Mouse (Mus musculus) embryonic stem cell, embryonic (primary cell): Measurements from ENCODE around the gene Kat7.

ENCODE experiments used
- CTCF ChIA-PET, 4 experiments: fragments of 300-600 bp in 2 of 4; fragments of 350-600 bp in 2 of 4; sonication (Branson Sonifier 250); formaldehyde crosslinking; loops; one replicate each; lab custom pipeline; 2022; ENCODE audit warnings: inconsistent platforms in 2 of 4; lab: Charles Lee
- POLR2A ChIA-PET, 4 experiments: fragments of 300-600 bp in 2 of 4; fragments of 350-600 bp in 2 of 4; sonication (Branson Sonifier 250); formaldehyde crosslinking; loops; one replicate each; lab custom pipeline; 2022; ENCODE audit warnings: antibody characterized with exemption in 4 of 4, inconsistent platforms in 1 of 4; lab: Charles Lee

Kat7 gene

DNA sequence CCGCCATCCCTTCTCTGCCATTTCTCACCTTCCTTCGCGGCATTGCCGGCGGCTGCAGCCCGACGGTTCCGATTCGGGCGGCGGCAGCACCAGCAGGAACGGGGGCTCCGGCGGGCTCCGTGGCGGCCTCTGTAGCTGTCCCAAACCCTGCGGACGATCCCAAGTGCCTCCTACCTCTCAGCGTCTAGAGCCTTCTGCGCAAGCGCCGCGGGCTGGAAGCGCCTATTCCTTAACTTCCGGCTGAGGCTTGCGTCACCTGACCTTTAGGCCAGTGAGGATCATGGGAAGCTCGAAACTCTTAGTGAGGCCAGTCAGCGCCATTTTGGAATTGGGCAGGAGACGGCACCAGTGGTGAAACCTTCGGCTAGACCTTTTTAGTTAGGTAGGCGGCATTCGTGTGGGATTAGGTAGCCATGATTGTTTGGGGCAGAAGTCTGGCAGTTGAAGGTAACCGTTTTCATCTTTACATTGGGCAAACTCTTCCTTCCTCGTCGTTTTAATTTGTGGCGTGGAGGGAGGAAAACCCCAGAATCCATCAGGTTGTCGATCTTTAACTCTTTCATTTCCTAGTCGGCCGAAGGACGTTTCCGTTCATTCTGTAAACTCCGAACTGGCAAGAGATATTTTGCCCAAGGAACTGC lies at the start of gene Kat7:
Gene Kat7, minus strand, starts transcription at position 240 of the 641 bp plus-strand sequence.
- CTCF ChIA-PET, result interaction anchor here (0.5 to 4.0 kb wide), 15 partner anchors 10 to 277 kb away, joined by 3 to 11 read pairs (median 4); partner anchors contain the start of genes Ngfr (in 1 of the 4) and Slc35b1 (in 1 of the 4)

DNA sequence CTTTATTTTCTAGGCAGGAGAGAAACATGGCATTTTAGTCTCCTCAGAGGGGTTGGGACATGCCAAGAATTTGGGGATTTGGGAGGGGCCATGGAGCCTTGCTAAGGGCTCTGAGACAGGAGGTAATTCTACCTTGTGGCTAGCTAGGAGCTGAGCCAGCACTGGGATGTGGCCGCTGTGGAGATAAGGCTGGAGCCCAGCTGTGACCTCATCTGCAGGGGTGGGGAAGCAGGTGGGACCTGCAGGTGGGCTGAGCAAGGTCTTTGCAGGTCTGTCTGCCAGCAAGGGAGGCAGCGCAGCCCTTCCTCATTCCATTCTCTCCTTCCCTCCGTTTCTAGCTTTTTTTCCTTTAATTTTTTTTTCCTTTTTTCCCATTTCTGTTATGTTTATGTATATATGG lies 48.2 kb upstream of the Kat7 start:
- CTCF ChIA-PET, result interaction anchor here in 1 of 4 experiments (0.6 kb wide), 1 partner anchor 293 kb away, joined by 3 read pairs; no protein-coding TSS in a partner anchor
- POLR2A ChIA-PET, result interaction anchor here in 3 of 4 experiments (0.6 to 2.4 kb wide), 5 partner anchors 12 to 48 kb away, joined by 3 to 8 read pairs (median 3); partner anchors contain the start of gene Kat7 (in 1 of the 3)

More for the DNA sequence above, at the start of gene Kat7:
- POLR2A ChIA-PET, result interaction anchor here (0.6 to 14.1 kb wide), 116 partner anchors 7 to 1135 kb away, joined by 3 to 401 read pairs (median 5); partner anchors contain the start of genes Slc35b1 (in 4 of the 4), Fam117a (in 3 of the 4), Spop (in 3 of the 4) and Nxph3 (in 2 of the 4)

DNA sequence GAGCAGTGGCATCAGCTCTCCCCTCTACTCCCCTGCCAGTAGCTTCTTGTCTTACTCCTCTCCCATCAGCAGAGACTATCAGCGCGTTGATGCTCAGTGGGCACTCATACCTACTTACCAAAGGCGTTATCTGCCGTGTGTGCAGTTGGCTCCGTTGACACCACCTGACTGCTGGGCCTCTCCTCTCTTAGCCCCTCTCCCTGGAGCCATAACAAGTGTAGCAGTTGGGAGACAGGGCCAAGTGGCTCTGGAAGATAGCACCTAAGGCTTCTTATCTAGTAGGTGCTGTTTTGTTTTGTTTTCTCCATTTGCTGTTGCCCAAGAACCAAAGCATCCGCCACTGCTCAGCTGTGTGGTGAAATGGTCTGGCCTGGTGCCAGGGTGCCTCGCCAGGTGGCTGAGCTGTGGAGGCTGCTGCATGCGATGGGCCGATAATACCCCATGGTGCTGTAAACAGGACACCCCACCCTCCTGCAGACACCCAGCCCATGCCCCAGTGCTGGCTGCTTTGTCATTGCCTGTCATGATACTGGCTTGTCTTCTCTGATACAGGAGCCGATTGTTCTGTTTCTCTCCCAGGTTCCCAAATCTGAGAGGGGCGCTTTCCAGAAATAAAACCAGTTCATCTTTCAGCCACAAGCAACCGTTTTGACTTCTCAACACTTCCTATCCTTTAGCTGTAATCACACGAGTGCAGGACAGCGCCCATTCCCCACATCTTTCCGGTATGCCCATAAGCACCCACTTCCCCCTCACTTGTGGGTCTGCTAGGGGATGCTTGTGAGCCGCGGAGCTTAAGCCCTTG lies 46.6 kb upstream of the Kat7 start:
- ChIA-PET CTCF (interaction anchor here in 2 of 4 experiments (0.5 to 1.4 kb wide), 4 partner anchors 10 to 99 kb away, joined by 3 to 5 read pairs (median 4); partner anchors contain the start of gene Slc35b1 (in 1 of the 2)), POLR2A (interaction anchor here in 3 of 4 experiments (0.7 to 3.1 kb wide), 11 partner anchors 8 to 58 kb away, joined by 3 to 13 read pairs (median 5); partner anchors contain the start of genes Kat7 (in 2 of the 3), Slc35b1 (in 1 of the 3) and Spop (in 1 of the 3))

DNA sequence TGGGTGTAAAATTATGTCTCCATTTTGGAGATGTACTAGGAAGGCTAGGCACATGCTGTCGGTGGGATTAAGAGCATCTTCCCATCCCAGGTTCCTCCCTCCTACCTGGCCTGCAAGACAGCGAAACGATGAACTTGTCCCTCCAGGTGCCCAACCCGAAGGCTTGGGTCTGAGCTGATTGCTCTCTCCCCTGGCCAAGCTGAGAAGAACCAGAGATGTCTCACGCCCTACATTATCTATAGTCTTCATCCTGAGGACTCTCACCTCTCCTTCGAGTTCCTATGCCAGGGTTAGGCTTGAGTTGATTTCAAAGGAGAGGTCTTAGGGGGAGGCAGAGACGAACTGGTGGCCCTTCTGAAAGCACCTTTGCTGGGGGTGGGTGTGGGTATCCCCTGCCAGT lies 46.0 kb upstream of the Kat7 start:
- POLR2A ChIA-PET, result interaction anchor here in 3 of 4 experiments (0.7 to 3.1 kb wide), 11 partner anchors 11 to 58 kb away, joined by 3 to 22 read pairs (median 5); partner anchors contain the start of genes Kat7 (in 1 of the 3), Slc35b1 (in 1 of the 3) and Spop (in 1 of the 3)
- CTCF ChIA-PET, result interaction anchor here in 2 of 4 experiments (0.5 to 1.8 kb wide), 6 partner anchors 9 to 98 kb away, joined by 3 to 5 read pairs (median 4); partner anchors contain the start of gene Slc35b1 (in 1 of the 2)

DNA sequence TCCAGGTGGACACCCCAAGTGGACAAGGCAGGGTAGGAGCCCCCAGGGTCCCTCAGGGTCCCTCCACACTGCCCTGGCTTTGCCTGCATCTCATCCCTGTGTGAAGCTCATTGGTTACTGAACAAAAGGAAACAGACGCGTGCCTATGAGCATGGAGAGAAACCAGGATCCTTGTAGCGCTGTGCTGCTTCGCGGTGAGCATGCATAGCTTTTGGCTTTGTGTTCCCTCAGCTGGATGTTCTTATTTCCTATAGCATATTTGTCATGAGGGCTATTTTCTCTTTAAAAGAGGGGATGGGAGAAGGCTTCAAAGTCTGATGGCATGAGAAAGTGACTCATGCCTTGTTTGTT lies 45.6 kb upstream of the Kat7 start:
- CTCF ChIA-PET, result interaction anchor here in 2 of 4 experiments (0.8 to 1.8 kb wide), 6 partner anchors 9 to 98 kb away, joined by 3 to 5 read pairs (median 4); partner anchors contain the start of gene Slc35b1 (in 1 of the 2)
- POLR2A ChIA-PET, result interaction anchor here in 3 of 4 experiments (0.6 to 3.1 kb wide), 12 partner anchors 11 to 1380 kb away, joined by 3 to 22 read pairs (median 6); partner anchors contain the start of genes Slc35b1 (in 2 of the 3) and Kat7 (in 1 of the 3)

DNA sequence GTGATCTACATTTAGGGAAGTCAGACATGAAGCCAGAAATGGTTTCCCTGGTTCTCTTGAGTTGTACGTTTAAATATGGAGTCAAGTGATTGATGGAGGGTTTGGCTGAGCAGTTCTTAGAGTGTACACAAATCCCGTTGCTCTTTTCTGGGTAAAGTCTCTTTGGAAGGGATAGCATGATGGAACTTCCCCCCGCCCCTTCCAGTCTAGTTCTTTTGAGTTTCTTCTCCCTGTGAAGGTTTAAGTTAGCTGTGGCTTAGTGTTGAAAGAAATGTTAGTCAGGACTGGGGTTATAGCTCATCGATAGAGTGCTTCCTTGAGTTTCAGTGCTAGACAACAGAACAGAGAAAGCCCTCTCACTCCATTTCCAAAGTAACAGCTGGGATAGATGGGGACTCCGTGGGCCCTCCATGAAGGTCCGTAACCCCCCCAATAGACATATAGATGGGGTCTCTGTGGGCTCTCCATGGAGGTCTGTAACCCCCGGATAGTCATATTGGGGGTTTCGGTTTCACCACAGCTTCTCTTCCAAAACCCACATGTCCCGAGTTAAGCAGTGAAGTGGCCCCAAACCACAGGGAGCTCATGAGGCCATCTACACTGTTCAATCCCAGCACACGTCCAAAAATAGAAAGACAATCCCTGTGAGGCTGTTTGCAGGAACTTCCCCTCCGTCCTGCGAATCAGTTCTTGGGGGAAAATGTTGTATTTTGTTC lies 45.1 kb upstream of the Kat7 start:
- CTCF ChIA-PET, result interaction anchor here in 2 of 4 experiments (0.6 to 1.8 kb wide), 5 partner anchors 8 to 97 kb away, joined by 3 to 5 read pairs (median 5); no protein-coding TSS in a partner anchor
- POLR2A ChIA-PET, result interaction anchor here in 3 of 4 experiments (0.5 to 3.1 kb wide), 27 partner anchors 10 to 1381 kb away, joined by 3 to 22 read pairs (median 4); partner anchors contain the start of genes Slc35b1 (in 2 of the 3) and Kat7 (in 1 of the 3)

DNA sequence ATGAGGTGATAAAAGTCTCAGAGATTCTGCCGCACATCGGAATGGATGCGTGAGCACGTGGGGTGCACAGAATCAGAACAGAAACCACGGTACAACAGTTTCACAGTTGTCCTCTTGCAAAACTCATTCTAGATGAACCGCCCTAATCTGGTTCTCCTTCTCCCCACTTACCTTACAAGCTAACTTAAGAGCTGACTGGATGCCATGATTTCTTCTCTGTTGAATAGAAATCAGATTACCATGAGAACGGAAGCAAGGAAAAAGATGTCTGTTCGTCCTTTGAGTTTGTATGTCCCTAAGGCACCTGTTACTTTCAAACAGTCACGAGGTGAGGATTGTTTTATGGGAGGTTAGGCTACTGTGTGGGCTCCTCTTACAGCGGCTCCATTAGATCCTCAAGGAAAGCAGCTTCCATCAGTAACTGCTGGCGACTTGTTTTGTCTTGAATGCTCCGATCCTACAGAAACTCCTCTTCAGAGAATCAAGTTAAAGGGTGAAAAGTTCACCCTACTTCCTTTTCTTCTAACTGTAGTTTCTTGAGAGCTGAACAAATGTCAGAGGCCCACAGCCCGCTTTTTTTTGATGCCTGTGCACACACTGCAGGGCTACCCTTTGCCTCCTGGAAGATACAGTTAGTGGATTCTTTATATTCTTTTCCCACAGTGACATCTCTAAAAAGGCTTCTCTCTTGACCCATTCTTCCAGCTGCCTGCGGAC lies 44.3 kb upstream of the Kat7 start:
- ChIA-PET POLR2A (interaction anchor here in 3 of 4 experiments (0.5 to 3.1 kb wide), 20 partner anchors 12 to 170 kb away, joined by 3 to 22 read pairs (median 4); partner anchors contain the start of genes Kat7 (in 1 of the 3) and Slc35b1 (in 1 of the 3)), CTCF (interaction anchor here in 2 of 4 experiments (1.6 to 1.8 kb wide), 2 partner anchors 96 kb away, joined by 5 read pairs; no protein-coding TSS in a partner anchor)

DNA sequence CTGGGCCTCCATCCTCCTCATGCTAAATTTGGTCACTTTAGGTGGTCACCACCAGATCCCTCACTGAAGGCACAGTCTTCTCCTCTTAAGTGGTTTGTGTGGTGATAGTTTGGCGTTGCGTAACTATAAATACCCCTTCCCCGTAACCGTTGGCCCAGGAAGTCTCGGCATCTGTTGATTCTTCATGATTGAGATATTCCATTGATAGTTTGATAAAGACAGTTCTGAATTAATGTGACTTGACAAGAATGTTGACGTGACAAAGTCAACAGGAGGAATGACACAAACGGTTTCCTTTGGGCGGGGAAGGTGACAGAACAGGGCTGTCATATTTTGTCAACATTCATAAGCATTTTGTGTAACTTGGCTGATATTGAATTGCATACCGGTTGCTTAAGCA lies 43.2 kb upstream of the Kat7 start:
- POLR2A ChIA-PET, result interaction anchor here in 3 of 4 experiments (0.7 to 1.9 kb wide), 4 partner anchors 10 to 723 kb away, joined by 3 to 7 read pairs (median 5); no protein-coding TSS in a partner anchor
- CTCF ChIA-PET, result no interaction called here

DNA sequence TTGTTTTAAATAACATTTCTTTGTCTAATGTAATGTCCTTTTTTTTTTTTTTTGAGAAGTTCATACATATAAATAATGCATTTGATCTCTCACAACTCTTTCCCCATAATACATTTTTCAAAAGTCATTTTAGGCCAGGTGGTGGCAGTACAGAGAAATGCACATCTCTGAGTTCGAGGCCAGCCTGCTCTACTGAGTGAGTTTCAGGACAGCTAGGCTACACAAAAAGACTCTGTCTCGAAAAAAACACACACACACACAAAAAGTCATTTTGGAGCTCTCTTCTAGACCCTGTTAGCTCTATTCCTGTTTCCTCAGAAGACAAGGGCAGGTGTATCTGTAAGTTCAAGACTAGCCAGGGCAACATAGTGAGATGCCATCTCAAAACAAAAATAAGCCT lies 42.6 kb upstream of the Kat7 start:
- POLR2A ChIA-PET, result interaction anchor here in 3 of 4 experiments (0.6 to 3.3 kb wide), 10 partner anchors 9 to 723 kb away, joined by 3 to 12 read pairs (median 4); no protein-coding TSS in a partner anchor

DNA sequence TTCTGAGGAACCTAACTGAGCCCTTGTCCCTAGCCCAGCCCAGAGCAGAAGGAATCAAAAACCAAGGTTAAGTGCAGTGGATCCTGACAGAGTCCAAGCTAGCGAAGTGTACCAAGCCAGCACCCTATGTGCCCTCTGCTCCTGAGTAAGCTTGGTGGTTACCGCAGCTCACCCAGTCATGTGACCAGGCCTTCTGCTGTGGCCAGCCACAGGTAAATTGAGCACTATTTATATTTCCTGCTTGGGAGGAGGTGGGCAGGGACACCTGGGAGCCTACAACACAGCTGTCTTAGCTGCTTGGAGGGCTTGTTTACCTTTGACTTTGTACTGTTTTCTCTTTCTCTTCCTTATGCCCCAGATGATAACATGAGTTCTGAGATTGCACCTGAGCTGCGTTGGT lies 40.9 kb upstream of the Kat7 start:
- CTCF ChIA-PET, result interaction anchor here in 3 of 4 experiments (0.6 to 0.7 kb wide), 3 partner anchors 39 to 269 kb away, joined by 3 to 7 read pairs (median 3); no protein-coding TSS in a partner anchor
- POLR2A ChIA-PET, result interaction anchor here (0.6 to 3.5 kb wide), 14 partner anchors 9 to 195 kb away, joined by 3 to 14 read pairs (median 4); partner anchors contain the start of genes Kat7 (in 3 of the 4) and Fam117a (in 1 of the 4)

More for the DNA sequence above, 42.6 kb upstream of the Kat7 start:
- CTCF ChIA-PET, result no interaction called here

DNA sequence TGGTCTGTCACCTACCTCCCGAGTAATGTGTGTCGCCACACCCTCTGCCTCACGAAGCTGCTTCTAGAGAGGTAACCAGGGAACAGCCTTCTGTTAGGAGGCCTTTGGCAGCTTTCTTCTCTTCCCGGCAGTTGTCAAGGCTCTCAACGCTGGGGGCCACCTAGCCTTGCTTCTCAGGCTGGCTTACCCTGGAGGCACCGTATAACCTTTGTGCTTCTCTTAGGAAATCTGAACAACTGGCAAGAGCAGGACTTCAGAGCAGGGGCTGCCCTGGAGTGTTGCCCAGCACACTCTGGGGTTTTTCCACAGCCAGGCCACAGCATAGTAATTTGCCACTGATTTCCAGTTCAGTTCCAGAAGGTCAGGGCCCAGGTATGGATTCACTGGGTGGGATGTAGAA lies 40.2 kb upstream of the Kat7 start:
- ChIA-PET POLR2A (interaction anchor here (0.7 to 3.5 kb wide), 21 partner anchors 9 to 196 kb away, joined by 3 to 14 read pairs (median 3); partner anchors contain the start of genes Kat7 (in 2 of the 4) and Fam117a (in 1 of the 4)), CTCF (interaction anchor here in 3 of 4 experiments (0.6 to 1.2 kb wide), 3 partner anchors 159 to 270 kb away, joined by 3 to 7 read pairs (median 4); no protein-coding TSS in a partner anchor)

DNA sequence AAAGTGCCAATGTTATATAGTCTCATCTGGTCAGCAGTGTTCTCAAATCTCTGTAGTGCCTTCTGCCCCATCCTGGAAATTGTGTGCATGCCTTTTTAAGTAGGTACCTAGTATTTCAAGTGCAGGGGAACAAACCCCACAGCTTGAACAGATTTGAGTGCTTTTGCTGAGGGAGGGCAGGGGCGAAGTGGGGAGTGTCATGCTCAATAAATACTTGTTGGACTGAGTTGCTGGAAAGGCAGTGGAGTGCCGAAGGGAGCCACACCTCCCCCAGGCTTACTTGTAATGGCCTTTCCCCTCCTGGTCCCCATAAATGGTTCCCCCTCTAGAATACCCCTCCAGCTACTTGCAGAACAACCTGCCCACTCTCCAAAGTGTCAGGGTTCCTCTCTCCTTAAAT lies 34.1 kb upstream of the Kat7 start:
- ChIA-PET POLR2A (interaction anchor here in 2 of 4 experiments (1.0 to 26.1 kb wide), 6 partner anchors 8 to 171 kb away, joined by 3 to 401 read pairs (median 6); partner anchors contain the start of gene Kat7 (in 1 of the 2)), CTCF (interaction anchor here in 2 of 4 experiments (1.0 to 1.2 kb wide), 3 partner anchors 85 to 177 kb away, joined by 3 to 4 read pairs (median 4); no protein-coding TSS in a partner anchor)

DNA sequence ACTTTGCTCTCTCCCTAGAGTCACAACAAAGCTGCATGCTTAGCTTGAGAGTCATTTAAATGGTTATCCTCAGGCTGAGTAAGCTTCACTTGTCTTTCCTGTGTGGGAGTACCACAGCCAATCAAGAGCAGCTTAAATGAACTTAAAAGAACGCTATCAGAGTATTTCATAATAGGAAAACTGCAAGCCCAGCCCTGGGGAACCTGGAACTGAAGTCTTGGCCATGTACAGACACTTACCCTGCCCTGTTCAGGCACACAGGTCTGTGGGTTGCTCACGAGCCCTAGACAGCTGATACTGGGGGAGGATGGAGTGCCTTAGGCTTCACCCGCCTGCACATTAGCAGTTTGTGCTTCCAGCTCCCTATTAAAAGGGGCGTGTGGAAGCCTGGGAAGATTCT lies 33.1 kb upstream of the Kat7 start:
- POLR2A ChIA-PET, result interaction anchor here in 3 of 4 experiments (0.5 to 26.1 kb wide), 14 partner anchors 7 to 42 kb away, joined by 3 to 401 read pairs (median 4); partner anchors contain the start of genes Kat7 (in 2 of the 3) and Slc35b1 (in 2 of the 3)
- CTCF ChIA-PET, result interaction anchor here in 3 of 4 experiments (0.6 to 1.2 kb wide), 4 partner anchors 84 to 178 kb away, joined by 3 to 5 read pairs (median 4); no protein-coding TSS in a partner anchor

DNA sequence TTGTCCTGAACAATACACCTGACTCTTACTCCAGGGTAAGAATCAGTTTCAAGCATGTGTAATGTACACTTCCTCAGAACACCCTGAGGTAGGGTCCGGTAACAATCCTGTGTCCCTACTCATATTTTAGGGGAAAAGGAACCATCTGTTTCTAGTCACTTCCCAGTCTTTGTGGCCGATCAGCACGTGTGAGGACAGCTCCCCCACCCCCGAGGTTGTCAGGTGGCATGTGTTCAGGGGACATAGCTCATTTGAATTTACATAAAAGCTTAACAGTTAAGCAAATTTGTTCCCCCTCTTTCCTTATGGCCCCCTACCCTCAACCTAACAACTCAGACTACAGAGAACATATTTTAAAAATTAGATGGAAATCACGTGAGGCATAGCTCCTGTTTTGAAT lies 30.6 kb upstream of the Kat7 start:
- CTCF ChIA-PET, result interaction anchor here in 1 of 4 experiments (0.6 to 1.0 kb wide), 3 partner anchors 62 to 180 kb away, joined by 3 to 5 read pairs (median 3); no protein-coding TSS in a partner anchor
- POLR2A ChIA-PET, result interaction anchor here (0.6 to 26.1 kb wide), 23 partner anchors 9 to 427 kb away, joined by 3 to 401 read pairs (median 5); partner anchors contain the start of genes Kat7 (in 2 of the 4) and Slc35b1 (in 2 of the 4)

DNA sequence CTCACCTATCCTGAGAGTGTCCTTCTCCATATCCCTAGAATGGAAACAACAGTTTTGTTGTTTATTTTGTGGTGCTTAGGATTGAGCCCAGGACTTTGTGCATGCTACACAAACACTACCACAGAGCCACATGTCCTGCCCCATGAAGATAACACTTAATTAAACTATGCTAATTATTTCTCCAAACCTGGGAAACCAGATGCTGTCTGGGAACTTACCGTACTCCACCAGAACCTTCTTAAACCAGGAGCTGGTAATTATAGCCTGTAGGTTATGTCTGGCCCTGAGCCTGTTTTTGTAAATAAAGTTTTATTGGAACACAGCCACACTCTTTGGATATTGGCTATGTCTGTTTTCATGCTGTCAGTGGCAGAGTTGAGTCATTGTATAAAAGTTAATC lies 30.2 kb upstream of the Kat7 start:
- ChIA-PET POLR2A (interaction anchor here in 3 of 4 experiments (0.6 to 26.1 kb wide), 22 partner anchors 10 to 867 kb away, joined by 3 to 401 read pairs (median 5); partner anchors contain the start of genes Kat7 (in 2 of the 3) and Slc35b1 (in 2 of the 3)), CTCF (interaction anchor here in 2 of 4 experiments (0.6 to 1.0 kb wide), 4 partner anchors 44 to 336 kb away, joined by 3 read pairs; partner anchors contain the start of gene Slc35b1 (in 1 of the 2))
